Mouse (Mus musculus): ENCODE results near the gene Ankrd6. TPM values are rescaled to one million over a fixed set of nuclear protein-coding genes. Genes with fewer than 3 reads are reported as not detected.

Ankrd6 gene
- total and polyA plus RNA-seq, 3 experiments, result 1.1 to 1.8 TPM; not detected in 1

GRCm38 (mm10) chr4:32828385-32829077 is 122.1 kb downstream of the Ankrd6 start:
- no peaks in the 10 kb centered on the region for H3K9me3 ChIP-seq (replicated peaks; ENCODE audit: insufficient read depth, low read length)
- H3K27ac ChIP-seq (ENCODE audit: control insufficient read depth, low read depth, low read length), result no peak overlapping the region
- H3K79me2 ChIP-seq (ENCODE audit: control insufficient read depth, insufficient read depth, low read length, poor library complexity), result no peaks in the 10 kb centered on the region
- H3K27me3 ChIP-seq (ENCODE audit: control insufficient read depth in 1 of 2, insufficient read depth in 2 of 2, low read length in 2 of 2), result no peaks in the 10 kb centered on the region
- no peak for DNase-seq (ENCODE audit: low read depth, low spot score)
- no peak overlapping the region for H3K9ac ChIP-seq (ENCODE audit: control insufficient read depth, low read depth, low read length, poor library complexity, severe bottlenecking)
- H3K4me3 ChIP-seq (ENCODE audit: control insufficient read depth in 1 of 2, insufficient read depth in 1 of 2, low read depth in 2 of 2, low read length in 2 of 2), result no peak overlapping the region
- no peaks in the 10 kb centered on the region for H3K4me1 ChIP-seq (ENCODE audit: control insufficient read depth in 1 of 2, insufficient read depth in 2 of 2, low read length in 2 of 2)
- H3K36me3 ChIP-seq (ENCODE audit: control insufficient read depth in 1 of 2, insufficient read depth in 2 of 2, low read length in 2 of 2), result no peaks in the 10 kb centered on the region
- TF ChIP-seq POLR2AphosphoS5 (IDR thresholded peaks at IDR 0.05; ENCODE audit: borderline replicate concordance, low read depth, low read length) (no peak), MXI1 (IDR thresholded peaks at IDR 0.05; ENCODE audit: low read depth, low read length) (no peak), BHLHE40 (IDR thresholded peaks at IDR 0.05; ENCODE audit: borderline replicate concordance, low read depth, low read length) (no peak), EP300 (IDR thresholded peaks at IDR 0.05; ENCODE audit: low read depth in 1 of 2, low read length in 2 of 2) (no peak), TAL1 (IDR thresholded peaks at IDR 0.05; ENCODE audit: low read length) (no peak), POLR2AphosphoS2 (IDR thresholded peaks at IDR 0.05; ENCODE audit: low read length) (no peak), ETS1 (IDR thresholded peaks at IDR 0.05; ENCODE audit: low read depth, low read length) (no peak), ZNF384 (IDR thresholded peaks at IDR 0.05; ENCODE audit: low read depth, low read length) (no peak), HCFC1 (IDR thresholded peaks at IDR 0.05; ENCODE audit: low read depth, low read length) (no peak), TCF12 (IDR thresholded peaks at IDR 0.05; ENCODE audit: low read depth, low read length) (no peak), POLR2A (IDR thresholded peaks at IDR 0.05; ENCODE audit: control insufficient read depth in 1 of 2, insufficient read depth in 1 of 2, low read depth in 1 of 2, low read length in 2 of 2, poor library complexity in 1 of 2) (no peak), SMC3 (IDR thresholded peaks at IDR 0.05; ENCODE audit: low read depth, low read length) (no peak), MAX (IDR thresholded peaks at IDR 0.05; ENCODE audit: low read length) (no peak), RCOR1 (IDR thresholded peaks at IDR 0.05; ENCODE audit: low read depth, low read length) (no peak), ZMIZ1 (IDR thresholded peaks at IDR 0.05; ENCODE audit: low read depth, low read length) (no peak), SIN3A (IDR thresholded peaks at IDR 0.05; ENCODE audit: low read length) (no peak), USF1 (IDR thresholded peaks at IDR 0.05; ENCODE audit: low read depth, low read length) (no peak), RAD21 (IDR thresholded peaks at IDR 0.05; ENCODE audit: low read depth, low read length) (no peak), CHD1 (IDR thresholded peaks at IDR 0.05; ENCODE audit: low read depth, low read length) (no peak)

- TF ChIP-seq MYB (IDR thresholded peaks at IDR 0.05; ENCODE audit: low read depth, low read length) (no peak), RAD21 (IDR thresholded peaks at IDR 0.05; ENCODE audit: low read depth, low read length) (no peak), CHD2 (IDR thresholded peaks at IDR 0.05; ENCODE audit: low read length) (no peak), USF1 (IDR thresholded peaks at IDR 0.05; ENCODE audit: low read depth, low read length) (no peak), POLR2AphosphoS5 (IDR thresholded peaks at IDR 0.05; ENCODE audit: borderline replicate concordance, low read depth, low read length) (no peak), EP300 (IDR thresholded peaks at IDR 0.05; ENCODE audit: low read depth in 1 of 2, low read length in 2 of 2) (no peak), ZMIZ1 (IDR thresholded peaks at IDR 0.05; ENCODE audit: low read depth, low read length) (no peak), CTCF (IDR thresholded peaks at IDR 0.05 in 2 of 3, conservative IDR thresholded peaks at IDR 0.05 in 1 of 3; ENCODE audit: control insufficient read depth in 1 of 3, insufficient read depth in 1 of 3, low read depth in 2 of 3, low read length in 3 of 3, poor library complexity in 1 of 3, severe bottlenecking in 1 of 3) (no peak), NRF1 (IDR thresholded peaks at IDR 0.05; ENCODE audit: insufficient read depth, low read depth, low read length, poor library complexity, severe bottlenecking) (no peak), ETS1 (IDR thresholded peaks at IDR 0.05; ENCODE audit: low read depth, low read length) (no peak)
- no peak overlapping the region for H3K4me3 ChIP-seq (ENCODE audit: control insufficient read depth in 1 of 2, insufficient read depth in 1 of 2, low read depth in 2 of 2, low read length in 2 of 2)
- no peaks in the 10 kb centered on the region for H3K4me1 ChIP-seq (ENCODE audit: control insufficient read depth in 1 of 2, insufficient read depth in 2 of 2, low read length in 2 of 2)
- no peaks in the 10 kb centered on the region for H3K9me3 ChIP-seq (replicated peaks; ENCODE audit: insufficient read depth, low read length)
- H3K79me2 ChIP-seq (ENCODE audit: control insufficient read depth, insufficient read depth, low read length, poor library complexity), result no peaks in the 10 kb centered on the region
- no peak overlapping the region for H3K9ac ChIP-seq (ENCODE audit: control insufficient read depth, low read depth, low read length, poor library complexity, severe bottlenecking)
- no peak overlapping the region for H3K27ac ChIP-seq (ENCODE audit: control insufficient read depth, low read depth, low read length)
- DNase-seq (ENCODE audit: low read depth, low spot score), result no peak
- H3K36me3 ChIP-seq (ENCODE audit: control insufficient read depth in 1 of 2, insufficient read depth in 2 of 2, low read length in 2 of 2), result no peaks in the 10 kb centered on the region
- no peaks in the 10 kb centered on the region for H3K27me3 ChIP-seq (ENCODE audit: control insufficient read depth in 1 of 2, insufficient read depth in 2 of 2, low read length in 2 of 2)
Observed at GRCm38 (mm10) chr4:32826925-32827324, 123.7 kb downstream of the Ankrd6 start.
